Mouse (Mus musculus) erythroid progenitor cell, adult 5-6 weeks (primary cell): Measurements from ENCODE around the gene Pex5. TPM values are rescaled to one million over a fixed set of nuclear protein-coding genes. Genes with fewer than 3 reads are reported as not detected.

Experiments
- ATAC-seq: replicated peaks from 2 replicates; pipeline ENCODE4 v1.8.0; 2016; ENCODE audit warnings: moderate number of reproducible peaks, mild to moderate bottlenecking, moderate TSS enrichment, inconsistent platforms; ENCODE audit not compliant: poor library complexity, low FRiP score, severe bottlenecking
- total RNA-seq, 2 experiments: library from RNA; stranded (forward) in 1 of 2; stranded (reverse) in 1 of 2; fragments of 150-400 nt in 1 of 2; fragments of 186-747, 209-891 nt in 1 of 2; gene quantifications; 2 replicates each; pipeline versions ENCODE4 v1.2.3 to v1.2.4; 2015 to 2017; ENCODE audit warnings: low replicate concordance in 2 of 2

The Pex5 gene
- total RNA-seq, 2 experiments from 2014 or later = 0.84 to 3.7 TPM

DNA sequence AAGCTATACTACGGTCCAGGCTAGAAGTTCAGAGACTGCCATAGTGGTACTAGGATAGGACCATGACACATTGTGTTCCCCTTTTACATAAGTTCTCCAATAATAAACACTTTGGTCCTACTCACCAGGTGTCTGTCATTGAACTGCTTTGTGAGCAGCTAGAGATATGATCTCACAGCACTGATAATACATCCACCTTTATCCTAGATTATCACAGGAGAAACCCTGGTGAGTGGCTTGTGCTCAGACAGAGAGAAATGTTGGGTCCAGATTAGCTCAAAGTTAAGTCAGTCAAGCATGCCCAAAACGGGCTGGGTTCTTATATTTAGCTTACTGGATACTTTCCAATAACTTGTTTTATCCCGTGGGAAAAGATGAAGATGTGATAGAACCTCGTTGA lies 40.2 kb downstream of the Pex5 start:
- ATAC-seq = no peak

DNA sequence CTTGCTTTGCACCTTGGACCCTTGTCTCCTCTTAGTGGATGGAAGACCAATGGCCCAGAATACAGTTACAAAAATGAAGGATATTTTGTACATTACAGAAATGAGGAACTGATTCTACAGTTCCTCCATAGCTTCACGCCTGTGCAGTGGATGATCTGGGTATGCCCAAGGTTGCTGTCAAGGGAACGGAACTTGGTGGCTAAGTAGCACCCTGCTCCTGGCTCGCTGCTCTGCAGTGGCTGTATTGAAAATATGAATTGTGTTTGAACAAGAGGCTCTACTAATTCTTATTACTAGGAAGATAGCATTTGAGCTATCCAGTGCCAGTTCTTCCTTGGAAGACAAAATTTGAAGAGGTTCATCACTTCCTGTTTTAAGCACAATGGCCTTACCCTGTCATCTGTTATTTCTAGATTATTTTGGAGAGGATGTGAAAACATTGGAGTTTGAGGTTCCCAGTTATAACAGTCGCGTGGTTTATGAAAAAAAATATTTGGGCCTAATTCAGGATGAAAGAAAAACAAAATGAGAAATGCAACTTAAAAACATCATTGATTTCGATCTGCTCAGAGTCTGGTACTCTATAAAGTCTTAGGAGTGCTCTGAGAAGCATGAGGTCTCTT lies 41.2 kb downstream of the Pex5 start:
- ATAC-seq = no peak

DNA sequence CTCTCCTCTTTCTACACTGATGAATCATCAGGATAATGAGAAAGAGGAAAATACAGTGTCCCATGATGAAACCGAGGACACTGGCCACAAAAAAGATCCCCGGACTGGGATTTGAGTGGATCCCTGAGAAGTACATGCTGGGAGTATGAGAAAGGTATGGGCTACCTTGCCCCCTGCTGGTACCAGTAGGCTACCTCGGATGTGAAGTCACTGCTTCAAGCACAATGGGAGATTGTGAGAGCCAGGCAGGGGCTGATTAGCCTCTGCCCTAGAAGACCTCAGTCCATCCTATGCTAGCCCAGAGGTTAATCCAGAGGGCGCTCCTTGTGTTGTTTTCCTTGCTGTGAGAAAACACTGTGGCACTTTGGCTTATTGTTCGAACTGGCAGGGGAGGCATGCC lies 50.5 kb downstream of the Pex5 start:
- no peak for ATAC-seq

DNA sequence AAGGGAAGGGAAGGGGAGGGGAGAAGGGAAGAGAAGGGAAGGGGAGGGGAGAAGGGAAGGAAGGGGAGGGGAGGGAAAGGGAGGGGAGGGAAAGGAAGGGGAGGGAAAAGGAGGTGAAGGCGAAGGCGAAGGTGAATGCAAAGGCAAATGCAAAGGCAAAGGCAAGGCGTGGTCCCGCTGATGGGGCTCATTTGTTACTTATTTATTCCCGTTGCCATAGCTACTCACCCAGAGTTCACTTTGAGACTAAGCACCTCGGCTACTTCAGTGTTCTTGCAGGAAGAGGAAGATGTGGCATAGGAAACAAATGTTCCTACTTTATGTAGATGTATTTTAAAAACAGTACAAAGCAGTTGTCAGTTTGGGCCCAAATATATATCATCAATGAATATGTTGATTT lies 54.3 kb downstream of the Pex5 start:
- ATAC-seq = no peak

DNA sequence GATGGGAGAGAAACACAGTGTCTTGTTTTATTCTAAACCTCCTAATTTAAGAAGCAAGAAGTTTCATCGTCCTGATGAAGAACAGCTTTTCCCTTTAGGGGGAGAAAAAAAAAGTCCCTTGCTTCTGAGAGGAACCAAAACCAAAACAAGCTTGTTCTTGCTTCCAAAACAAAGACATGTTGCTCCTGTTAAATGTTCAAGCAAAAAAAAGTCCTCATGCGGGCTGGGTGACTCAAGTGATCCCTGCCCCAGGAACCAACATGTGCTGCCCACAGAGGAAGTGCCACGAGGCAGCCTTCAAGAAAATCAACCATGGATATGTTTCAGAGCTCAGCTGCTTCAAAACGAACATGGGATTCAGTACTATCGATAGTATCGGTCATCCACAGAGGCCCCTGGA lies 55.9 kb downstream of the Pex5 start:
- no peak for ATAC-seq

DNA sequence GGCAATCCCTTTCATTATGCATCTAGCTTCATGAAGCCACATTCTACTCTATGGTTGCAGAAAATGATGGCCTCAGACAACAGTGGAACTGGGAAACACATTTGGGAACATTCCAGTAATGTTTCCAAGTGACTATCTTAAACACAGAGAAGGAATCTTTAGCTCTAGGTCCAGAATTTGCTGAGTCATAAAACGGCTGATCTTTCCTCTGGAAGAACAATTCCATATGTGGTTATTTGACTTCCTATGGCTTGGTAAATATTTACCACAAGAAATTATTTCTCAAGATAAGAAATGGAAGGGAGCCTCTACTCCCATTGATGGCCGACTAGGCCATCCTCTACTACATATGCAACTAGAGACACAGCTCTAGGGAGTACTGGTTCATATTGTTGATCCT lies 61.6 kb downstream of the Pex5 start:
- ATAC-seq = no peak

Other genes starting within 250 kb of the Pex5 start
- not detected in 2 replicates for gene Vmn2r27, start 183.2 kb downstream of the Pex5 start, total RNA-seq (2015; ENCODE audit: low replicate concordance)
- not detected in 2 replicates for gene Vmn2r27, start 183.2 kb downstream of the Pex5 start, total RNA-seq (2017; ENCODE audit: low replicate concordance)
- gene Cd163, start 110.4 kb downstream of the Pex5 start, total RNA-seq (2015; ENCODE audit: low replicate concordance) = 8.4 and 9.7 TPM in 2 replicates
- gene Cd163, start 110.4 kb downstream of the Pex5 start, total RNA-seq (2017; ENCODE audit: low replicate concordance) = 27.2 and 37.1 TPM in 2 replicates
- gene Clstn3, start 49.7 kb upstream of the Pex5 start, total RNA-seq (2015; ENCODE audit: low replicate concordance) = 6.1 TPM in 1 of 2 replicates, not detected in the other
- 0.68 and 1.0 TPM in 2 replicates for gene Clstn3, start 49.7 kb upstream of the Pex5 start, total RNA-seq (2017; ENCODE audit: low replicate concordance)
- 1.8 and 4.2 TPM in 2 replicates for gene C1rl, start 78.0 kb upstream of the Pex5 start, total RNA-seq (2015; ENCODE audit: low replicate concordance)
- gene C1rl, start 78.0 kb upstream of the Pex5 start, total RNA-seq (2017; ENCODE audit: low replicate concordance) = 0.39 and 0.91 TPM in 2 replicates
- gene C1ra, start 97.3 kb upstream of the Pex5 start, total RNA-seq (2015; ENCODE audit: low replicate concordance) = 5.4 TPM in 1 of 2 replicates, not detected in the other
- gene C1ra, start 97.3 kb upstream of the Pex5 start, total RNA-seq (2017; ENCODE audit: low replicate concordance) = 0.51 and 2.4 TPM in 2 replicates
- 0.84 TPM in 1 of 2 replicates, not detected in the other for gene C1s1, start 127.3 kb upstream of the Pex5 start, total RNA-seq (2015; ENCODE audit: low replicate concordance)
- 1.4 TPM in 1 of 2 replicates, not detected in the other for gene C1s1, start 127.3 kb upstream of the Pex5 start, total RNA-seq (2017; ENCODE audit: low replicate concordance)
- gene C1rb, start 155.2 kb upstream of the Pex5 start, total RNA-seq (2015; ENCODE audit: low replicate concordance) = not detected in 2 replicates
- gene C1rb, start 155.2 kb upstream of the Pex5 start, total RNA-seq (2017; ENCODE audit: low replicate concordance) = not detected in 2 replicates
- not detected in 2 replicates for gene C1s2, start 221.0 kb upstream of the Pex5 start, total RNA-seq (2015; ENCODE audit: low replicate concordance)
- not detected in 2 replicates for gene C1s2, start 221.0 kb upstream of the Pex5 start, total RNA-seq (2017; ENCODE audit: low replicate concordance)
- gene Lpcat3, start 248.0 kb upstream of the Pex5 start, total RNA-seq (2015; ENCODE audit: low replicate concordance) = 452 and 538 TPM in 2 replicates
- 191 and 249 TPM in 2 replicates for gene Lpcat3, start 248.0 kb upstream of the Pex5 start, total RNA-seq (2017; ENCODE audit: low replicate concordance)